Mouse (Mus musculus): ENCODE measurements around the gene Dlx5.
A peak's percentile ranks its signal among the peaks of the same experiment; 100 is the strongest.

Gene Dlx5

DNA sequence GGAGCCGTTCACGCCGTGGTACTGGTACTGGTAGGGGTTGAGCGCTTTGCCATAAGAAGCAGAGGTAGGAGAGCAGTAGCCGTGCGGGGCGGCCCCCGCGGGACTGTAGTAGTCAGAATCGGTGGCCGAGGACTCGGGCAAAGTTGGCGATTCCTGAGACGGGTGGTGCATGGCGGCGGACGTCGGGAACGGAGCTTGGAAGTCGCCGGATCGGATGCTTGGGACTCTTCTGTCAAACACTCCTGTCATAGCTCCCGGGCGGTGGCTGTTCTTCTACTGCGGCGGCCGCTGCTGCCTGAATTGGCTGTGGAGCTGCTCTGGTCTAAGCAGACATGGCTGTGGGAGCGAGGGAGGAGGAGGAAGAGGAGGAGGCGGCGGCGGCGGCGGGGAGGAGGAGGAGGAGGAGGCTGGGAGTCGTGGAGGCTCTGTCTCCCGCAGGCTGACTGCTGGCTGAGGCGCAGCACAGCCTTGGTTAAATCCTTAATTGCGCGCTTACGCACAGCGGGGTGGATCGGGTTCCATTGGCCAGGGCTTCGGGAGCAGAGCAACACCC, at the start of gene Dlx5:
TSS of gene Dlx5 (minus strand) at position 448 of the 553 bp plus-strand sequence.
- no peak for DNase-seq (ENCODE audit: low read depth)

DNA sequence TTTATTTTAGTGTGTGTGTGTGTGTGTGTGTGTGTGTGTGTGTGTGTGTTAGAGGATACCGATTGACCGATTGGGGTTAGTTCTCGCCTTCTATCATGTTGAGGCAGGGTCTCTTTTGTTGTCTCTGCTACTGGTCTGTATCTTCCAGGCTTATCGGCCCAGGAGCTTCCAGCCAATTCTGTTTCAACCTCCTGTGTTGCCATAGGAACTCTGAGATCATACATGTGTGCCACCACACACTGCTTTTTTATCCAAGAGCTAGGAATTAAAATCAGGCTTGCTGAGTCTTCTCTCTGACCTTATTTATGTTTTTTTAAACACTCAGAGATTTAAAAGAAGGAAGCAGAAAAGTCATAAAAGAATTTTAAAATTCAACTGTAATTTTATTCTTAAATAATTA, 49.6 kb upstream of the Dlx5 start:
- no peak for DNase-seq (ENCODE audit: low read depth)

DNA sequence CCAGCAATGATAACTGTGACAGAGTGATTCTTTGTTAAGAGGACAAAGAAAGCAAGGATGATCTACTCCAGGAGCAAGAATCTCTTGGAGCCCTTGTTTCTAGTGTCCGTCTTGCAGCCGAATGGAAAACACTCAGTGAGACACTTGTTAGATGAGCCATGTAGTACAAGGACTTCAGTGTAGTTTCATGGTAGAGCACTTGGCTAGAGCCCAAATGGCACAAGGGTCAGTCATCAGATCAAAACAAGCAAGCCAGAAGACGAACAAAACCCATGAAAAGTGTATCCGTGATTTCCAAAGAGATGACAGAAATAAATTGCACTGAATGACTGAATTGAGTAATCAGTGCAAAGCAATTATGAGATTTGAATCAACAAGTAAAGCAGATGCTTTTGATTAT, 48.9 kb upstream of the Dlx5 start:
- DNase-seq (ENCODE audit: low read depth): no peak

DNA sequence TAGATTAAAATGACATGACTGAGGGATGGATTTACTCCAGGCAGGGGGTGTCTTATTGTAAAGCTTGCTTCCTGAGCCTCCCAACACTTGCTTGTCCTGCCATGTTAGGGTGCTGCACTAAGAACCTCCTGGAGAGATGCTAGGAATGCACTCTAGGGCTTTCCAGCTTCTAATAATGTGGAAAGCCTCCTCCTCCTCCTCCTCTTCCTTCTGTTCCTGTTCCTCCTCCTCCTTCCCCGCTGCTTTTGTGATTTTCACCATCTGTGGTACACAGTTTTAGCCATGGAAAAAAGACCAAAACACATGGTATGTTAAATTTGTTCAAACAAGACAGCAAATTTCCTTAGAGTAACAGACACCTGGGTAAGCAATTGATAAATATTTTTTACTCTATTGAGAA, 43.4 kb upstream of the Dlx5 start:
- no peak for DNase-seq (ENCODE audit: low read depth)

DNA sequence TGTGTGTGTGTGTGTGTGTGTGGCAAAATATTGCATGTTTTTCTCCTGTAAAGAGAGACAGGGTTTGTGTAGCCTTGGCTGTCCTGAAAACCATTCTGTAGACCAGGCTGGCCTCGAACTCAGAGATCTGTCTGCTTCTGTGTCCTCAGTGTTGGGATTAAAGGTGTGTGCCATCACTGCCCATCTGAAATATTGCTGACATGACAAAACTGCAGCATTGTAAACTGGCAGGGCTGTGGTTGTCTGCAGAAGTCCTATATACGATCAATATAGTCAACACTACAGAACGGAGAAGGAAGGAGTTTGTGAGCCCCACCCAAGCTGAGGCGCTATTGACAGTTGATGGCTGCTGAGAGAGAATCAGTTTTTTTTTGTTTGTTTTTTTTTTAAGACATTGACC, 35.4 kb upstream of the Dlx5 start:
- DNase-seq (ENCODE audit: low read depth): no peak

DNA sequence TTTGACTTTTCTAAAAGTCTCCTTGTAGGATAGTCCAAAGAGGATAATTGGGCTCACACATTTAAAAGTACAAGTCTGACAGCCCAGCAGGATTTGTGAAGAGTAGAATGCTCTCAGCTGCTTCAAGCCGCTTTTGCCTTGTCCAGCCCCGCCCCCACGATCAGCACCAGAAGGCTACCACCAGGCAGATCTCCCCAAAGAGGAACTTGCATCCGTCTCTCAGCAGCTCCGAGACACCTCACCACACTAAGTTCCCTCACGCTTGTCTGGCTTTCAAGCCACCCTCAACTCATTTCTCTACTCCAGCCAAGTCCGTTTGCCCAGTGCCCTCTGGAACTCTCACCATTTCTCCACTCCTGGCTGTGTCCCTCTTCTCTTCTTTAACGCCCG, 33.6 kb upstream of the Dlx5 start:
- DNase-seq (ENCODE audit: low read depth): no peak

DNA sequence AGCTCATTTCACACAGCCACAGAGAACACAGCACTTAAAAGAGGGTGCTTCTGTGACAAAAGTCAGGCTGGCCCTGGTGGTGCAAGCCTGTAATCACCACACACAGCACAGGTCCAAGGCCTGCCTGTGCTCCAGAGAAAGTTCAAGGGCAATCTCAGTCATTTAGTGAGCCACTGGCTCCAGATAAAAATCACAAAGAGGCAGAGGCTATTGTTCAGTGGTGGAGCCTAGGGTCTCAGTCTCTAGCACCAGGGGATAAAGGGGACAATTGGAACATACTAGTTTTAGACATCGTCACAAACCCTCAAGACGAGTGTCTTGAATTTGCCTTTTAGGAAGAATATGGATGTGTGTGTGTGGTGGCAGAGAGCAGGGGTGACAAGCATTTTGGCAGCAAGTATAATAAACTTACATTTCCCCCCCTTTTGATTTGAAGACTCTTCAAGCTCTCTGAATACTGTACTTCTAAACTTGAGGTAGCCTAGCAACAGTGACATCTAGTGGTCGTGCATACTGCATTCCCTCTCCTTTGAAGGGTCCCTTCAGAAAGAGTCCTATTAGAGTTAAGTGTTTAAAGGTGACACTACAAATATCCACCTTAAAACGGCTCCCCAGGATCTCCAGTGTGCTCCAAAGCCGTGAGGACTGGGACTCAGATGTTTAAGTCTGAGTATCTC, 33.1 kb upstream of the Dlx5 start:
- peak; percentile 5 for DNase-seq (ENCODE audit: low read depth)

DNA sequence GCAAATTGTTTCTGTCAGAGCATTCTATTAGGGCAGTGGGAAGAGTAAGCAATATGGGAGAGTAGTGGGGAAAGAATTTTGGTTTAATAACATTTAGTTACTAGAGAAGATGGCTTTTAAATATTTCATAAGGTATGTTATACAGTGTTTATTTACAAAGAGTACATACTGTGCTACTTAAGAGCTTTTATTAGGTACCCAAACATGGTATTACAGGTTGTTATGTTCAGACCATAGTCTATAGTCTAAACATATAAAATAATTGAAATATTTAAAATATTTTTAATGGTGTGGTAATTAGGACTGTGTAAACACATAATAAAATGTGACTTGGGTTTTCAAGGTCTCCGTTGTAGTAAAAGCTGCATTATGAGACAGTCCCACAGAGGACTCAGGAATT, 32.4 kb upstream of the Dlx5 start:
- no peak for DNase-seq (ENCODE audit: low read depth)

DNA sequence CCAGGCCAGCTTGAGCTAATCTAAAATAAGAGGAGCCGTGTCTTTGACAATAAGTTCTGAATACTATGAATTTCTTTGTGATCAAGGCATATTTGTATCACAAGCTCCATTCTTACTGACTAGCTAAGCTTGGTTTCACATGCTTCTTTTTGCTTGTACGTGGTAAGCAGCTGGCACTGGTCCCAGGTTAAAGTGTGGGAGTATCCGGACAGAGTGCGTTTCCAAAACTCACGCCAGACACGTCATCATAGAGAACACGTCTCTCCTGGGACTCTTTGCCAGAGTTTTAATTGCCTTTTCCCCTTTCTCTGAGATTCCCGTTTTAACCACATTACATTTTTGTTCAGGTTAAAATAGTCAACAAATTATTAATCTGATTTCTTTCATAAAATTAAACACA, 27.7 kb upstream of the Dlx5 start:
- DNase-seq (ENCODE audit: low read depth): no peak

DNA sequence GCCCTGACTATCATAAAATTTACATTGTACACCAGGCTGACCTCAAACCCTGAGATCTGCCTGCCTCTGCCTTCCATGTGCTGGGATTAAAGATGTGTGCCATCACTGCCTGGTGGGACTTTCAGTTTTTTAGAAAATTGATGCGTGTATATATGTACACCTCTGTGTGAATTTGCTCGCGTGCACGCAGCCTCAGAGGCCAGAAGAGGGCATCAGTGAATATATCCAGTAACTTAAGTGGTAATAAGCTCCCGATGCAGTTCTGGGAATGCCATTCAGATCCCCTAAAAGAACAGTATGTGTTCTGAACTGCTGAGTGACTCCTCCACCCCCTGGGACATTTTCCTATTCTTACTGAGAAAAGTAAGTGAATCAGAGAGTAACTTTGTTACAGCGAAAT, 8.2 kb upstream of the Dlx5 start:
- no peak for DNase-seq (ENCODE audit: low read depth)

DNA sequence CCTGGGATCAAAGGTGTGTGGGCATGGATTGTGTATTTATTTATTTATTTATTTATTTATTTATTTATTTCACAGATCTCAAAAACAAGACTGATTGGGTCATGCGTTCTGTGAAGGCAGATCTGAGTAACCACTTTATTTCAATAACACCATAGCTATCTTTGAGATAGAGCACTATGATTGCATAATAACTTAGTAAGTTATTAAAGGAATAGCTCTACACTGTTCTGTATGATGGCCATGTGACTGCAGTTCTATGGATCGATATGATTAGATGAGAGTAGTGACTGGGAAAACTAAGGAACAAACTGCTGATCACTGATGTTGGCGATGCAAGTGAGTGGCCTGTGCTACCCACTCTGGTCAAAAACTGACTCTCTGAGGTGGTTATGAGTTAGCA, 4.3 kb upstream of the Dlx5 start:
- no peak for DNase-seq (ENCODE audit: low read depth)

DNA sequence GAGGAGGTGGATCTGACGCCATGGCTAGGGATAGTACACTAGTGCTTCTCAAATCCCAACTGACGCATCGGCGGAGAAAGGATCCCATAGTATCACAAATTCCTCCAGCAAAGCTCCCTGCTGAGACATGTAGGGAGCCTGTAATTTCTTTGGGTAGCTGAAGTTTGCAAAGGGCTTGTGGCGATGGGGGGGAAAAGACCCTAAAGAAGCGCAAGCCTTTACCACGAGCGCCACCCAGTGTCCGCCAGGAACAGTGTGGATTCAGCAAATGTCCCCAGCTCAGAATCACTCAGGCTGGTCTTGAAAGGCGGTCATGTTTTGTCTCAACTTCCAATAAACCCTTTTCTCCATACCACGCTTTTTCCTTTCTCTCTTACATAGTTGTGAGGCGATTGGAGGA, 3.0 kb upstream of the Dlx5 start:
- DNase-seq (ENCODE audit: low read depth): no peak

DNA sequence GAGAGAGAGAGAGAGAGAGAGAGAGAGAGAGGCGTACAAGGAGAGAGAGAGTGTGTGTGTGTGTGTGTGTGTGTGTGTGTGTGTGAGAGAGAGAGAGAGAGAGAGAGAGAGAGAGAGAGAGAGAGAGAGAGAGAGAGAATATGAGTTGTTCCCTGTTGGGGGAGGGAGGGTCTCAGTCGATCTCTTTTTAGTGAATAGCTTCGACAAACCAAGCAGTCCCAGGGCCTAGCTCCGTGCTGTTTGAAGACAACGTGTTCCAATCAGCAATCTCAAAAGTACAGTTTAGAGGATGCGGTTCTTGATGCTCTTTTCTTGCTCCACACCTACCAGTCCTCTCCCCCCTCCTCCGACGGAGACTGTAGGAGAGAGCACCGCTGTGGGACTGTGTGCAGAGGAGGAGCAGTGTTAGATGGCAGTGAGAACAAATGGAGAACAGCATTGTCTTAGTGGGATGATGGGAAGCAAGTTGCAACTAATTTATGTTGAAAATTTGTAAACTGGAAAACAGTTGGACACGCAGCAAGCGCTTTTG, 447 bp upstream of the Dlx5 start:
- no peak for DNase-seq (ENCODE audit: low read depth)

DNA sequence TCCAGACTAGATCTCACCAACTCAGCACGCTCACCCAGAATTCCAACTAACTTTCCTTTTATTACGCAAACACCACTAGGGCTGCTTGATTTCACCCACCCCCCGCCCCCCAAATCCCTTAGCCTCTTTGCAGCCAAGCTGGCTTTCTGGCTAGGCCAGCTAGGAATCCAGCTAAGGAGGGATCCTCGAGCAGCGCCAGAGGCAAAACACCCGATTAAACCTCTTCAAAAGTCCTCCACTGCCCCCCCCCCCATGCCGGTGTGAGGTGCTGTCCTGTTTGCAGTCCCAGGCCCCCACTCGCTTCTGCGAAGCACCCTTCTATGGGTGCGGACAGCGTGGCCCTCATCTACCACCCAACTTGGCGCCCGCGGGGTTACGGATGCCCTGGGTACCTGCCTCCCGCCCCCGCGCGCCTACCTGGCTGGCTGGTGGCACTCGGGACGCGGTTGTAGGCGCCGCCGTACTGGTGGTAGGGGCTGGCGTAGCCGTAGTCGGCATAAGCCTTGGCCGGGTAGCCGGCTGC, 709 bp downstream of the Dlx5 start:
- DNase-seq (ENCODE audit: low read depth): no peak

DNA sequence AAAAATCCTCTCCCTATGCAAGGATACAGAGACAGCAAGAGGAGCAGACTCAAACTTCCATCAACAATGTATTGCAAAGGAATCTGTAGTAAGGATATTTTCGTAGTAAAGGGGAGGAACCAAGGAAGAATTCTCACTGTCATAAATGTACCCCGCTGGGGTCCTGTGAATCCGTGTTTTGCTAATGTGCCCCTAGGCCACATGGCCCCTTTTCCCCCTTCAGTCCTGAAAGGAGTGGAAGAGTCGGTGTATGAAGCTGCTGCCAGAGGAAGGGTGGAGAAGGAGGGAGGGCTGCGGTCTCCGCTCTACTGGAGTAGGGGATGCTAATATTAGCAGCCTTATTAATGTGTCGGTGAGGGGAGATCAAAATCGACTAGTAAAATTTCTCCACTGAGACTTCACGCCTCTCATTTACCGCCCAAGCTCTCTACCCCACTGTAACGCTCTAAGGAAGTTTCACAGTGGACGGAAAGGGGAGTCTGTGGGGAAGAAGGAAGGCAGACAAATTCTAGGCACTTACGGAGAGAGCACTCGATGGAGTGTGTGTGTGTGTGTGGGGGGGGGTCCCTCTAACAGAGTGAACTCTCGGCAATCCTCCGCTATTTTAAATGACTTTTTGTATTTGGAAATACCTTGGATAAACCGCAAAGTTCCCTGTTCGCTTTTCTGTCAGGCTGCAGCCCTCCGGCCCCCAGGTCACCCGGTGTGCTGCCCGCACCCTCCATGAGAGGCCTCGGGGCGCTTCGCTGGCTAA, 1.3 kb downstream of the Dlx5 start:
- DNase-seq (ENCODE audit: low read depth): no peak

DNA sequence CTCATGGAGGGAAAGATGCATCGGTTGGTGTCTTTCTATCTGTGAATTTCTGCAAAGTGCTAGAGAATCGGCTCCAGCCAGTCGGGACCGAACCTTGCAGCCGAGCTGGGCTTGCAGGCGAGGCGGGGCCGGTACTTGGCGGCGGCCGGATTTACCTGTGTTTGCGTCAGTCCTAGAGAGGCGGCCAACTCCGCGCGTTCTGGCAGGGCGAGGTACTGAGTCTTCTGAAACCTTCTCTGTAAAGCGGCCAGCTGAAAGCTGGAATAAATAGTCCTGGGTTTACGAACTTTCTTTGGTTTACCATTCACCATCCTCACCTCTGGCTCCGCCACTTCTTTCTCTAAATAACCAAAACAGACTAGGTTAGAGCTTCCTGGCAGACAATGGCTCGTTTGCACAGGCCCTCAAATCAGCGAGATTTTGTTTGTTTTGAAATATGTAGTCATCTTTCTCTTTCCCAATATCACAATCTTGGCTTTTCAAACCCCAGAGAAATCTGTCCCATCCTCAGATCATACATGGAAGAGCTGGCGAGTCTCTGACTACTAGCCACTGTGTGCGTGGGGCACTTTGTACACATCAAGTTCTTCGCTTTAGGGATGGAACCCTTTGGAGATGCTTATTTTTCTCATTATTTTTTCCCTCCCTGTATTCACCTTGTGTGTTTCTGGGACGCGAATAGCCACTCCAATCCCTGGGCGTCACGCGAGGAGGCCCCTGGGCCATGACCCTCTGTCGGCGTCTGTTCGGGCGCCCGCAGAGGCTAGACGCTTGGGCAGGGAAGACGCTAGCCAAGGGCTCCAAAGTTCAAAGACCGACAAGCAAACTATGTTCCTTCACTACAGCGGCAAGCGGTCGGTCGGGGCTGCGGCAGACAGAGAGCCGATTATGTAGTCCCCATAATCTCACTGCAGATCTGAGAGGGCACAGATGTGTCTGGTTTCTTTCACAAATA, 2.2 kb downstream of the Dlx5 start:
- no peak for DNase-seq (ENCODE audit: low read depth)

DNA sequence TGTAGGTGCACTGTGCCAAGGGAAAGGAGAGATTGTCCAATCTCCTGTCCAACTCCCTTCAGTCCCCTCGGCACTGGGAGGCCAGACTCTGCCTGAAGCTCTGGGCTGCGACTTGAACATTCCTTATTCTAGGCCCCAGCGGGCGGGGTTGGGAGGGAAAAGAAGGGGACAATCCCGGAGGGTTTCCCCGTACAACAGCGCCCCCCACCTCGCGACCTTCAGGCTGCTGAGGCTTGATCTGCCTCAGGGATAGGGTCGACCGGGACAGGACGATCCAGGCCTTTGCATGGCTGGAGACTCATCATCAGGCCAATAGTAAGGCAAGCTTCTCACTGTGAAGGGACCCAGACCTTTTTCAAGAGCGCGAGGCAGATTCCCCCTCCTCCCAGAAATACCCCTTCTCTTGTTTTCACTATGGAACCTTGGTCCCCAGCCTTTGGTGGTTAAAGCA, 3.0 kb downstream of the Dlx5 start:
- DNase-seq (ENCODE audit: low read depth): no peak

DNA sequence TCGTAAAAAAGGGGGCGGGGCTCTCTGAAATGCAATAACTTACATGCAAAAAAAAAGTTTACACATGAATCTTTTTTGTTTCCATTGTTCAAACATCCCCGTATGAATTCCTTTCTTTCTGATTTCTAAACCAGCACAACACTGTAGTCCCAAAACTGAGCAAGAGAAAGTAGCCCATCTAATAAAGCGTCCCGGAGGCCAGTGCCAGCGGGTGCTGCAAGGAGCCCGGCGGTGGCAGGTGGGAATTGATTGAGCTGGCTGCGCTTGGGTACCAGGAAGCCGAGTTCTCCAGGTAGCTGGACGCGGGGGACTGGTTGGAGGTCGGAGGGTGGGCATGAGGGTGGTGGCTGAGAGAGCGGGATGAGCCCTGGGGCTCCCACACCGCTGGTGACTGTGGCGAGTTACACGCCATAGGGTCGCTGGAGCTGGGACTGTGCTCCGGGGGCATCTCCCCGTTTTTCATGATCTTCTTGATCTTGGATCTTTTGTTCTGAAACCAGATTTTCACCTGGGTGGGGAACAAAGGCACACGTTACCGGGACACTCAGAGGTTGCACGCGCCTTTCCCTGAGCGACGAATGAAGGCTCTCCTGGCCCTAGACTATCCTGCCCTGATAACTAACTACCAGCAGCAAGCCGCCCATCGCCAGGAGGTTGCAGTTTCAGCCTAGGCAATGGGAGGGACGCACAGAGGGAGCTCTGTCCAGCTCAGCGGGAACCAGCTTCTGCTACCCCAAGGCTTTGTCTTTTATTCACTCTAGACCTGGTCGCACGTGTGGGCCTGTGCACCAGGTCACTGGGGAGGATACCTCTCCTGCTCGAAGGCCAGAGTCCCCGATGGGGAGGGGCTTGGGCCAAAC, 3.7 kb downstream of the Dlx5 start:
- DNase-seq (ENCODE audit: low read depth): no peak

DNA sequence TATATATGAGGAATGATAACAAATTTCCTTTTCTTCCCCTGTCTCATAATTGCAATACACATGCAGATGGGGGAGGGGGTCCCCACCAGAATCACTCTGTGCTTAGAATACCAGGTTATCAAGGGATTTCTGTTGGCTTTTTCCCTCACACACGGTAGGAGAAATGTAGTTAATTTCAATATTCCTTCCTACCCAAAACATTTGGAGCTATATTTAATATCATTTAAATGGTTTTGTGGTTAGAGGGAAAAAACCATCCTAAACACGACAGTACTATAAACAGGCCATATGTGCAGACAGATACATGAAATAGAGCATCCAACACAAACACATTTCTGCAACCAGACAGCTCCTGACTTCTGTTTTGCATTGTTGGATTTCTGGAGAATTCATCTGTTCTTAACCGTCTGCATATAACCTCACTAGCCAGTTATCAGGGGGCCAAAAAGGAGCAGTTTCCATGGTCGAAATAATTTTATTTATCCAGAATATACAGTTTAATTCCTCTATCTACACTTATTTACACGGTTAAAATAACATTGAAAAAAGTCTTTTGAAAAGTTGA, 4.5 kb downstream of the Dlx5 start:
- DNase-seq (ENCODE audit: low read depth): no peak

DNA sequence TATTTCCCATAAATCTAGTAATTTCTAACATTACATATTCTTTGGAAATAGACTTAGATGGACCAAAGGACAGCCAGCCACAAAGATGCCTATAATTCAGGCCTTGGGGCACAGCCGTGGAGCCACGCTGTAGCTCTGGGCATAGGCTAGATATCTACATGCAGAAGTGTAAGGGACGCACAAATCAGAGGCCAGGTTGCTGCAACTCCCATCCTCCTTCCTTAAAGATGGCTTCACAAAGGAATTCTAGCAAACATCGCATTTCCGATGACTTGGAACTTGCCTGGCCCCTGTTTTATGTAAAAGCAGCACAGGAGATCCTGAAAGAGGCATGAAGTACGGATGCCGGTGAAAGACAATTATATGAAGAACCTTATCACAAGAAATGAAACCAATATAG, 5.2 kb downstream of the Dlx5 start:
- DNase-seq (ENCODE audit: low read depth): no peak

DNA sequence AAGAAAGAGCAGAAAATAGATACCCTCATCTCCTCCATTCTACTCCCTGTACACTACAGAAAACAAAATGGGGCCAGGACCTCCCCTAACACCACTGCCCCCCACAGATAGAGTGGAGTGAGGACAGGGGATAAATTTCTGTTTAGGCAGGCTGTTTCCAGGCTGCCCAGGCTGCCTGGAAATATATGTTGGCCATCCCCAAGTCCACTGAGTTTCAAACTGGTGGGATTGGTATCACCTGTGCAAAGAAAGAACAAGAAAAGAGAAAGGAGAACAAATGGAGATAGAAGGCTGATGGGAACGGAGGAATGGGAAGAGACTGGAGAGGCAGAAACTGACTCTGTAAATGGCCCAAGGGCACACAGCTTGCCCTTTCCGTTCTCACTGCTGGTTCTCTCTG, 5.7 kb downstream of the Dlx5 start:
- no peak for DNase-seq (ENCODE audit: low read depth)

Data from c-Kit-positive CD71-positive TER-119-negative erythroid progenitor cells, embryonic 14.5 days (primary cell).